Mouse (Mus musculus) G1E (cell line): ENCODE results near the gene Ccdc13.

ENCODE experiments used
- CTCF ChIP-seq: IDR thresholded peaks from 2 replicates; pipeline ENCODE4 v1.5.1; 2012; ENCODE audit warnings: low read depth, low read length, inconsistent platforms, mixed read lengths
- GATA1 ChIP-seq: IDR thresholded peaks from 2 replicates; pipeline ENCODE4 v1.6.1; 2012; ENCODE audit warnings: borderline replicate concordance, low read length, inconsistent platforms, mixed read lengths
- TAL1 ChIP-seq: conservative IDR thresholded peaks from 2 replicates; pipeline ENCODE4 v1.6.1; 2012; ENCODE audit warnings: low read depth, low read length, inconsistent platforms, mixed read lengths

DNA sequence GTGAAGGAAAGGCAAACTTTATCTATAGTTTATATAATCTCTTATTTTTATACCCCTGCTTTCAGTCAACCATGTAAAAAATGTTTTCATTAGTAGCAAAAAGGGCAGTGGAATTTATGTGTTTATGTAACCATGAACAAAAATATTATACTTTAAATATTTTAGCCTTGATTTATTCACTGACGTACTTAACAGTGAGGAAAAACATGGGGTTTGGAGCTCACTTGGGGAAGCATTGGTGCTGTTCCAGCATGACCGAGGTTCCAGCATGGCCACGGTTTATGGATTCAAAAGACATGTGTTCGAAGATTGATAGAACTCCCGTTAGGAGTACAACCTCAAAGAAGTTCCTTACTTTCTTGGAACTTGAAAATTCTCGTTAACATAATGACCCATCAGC is 29.0 kb upstream of the Ccdc13 start:
- TF ChIP-seq CTCF (no peak), GATA1 (no peak), TAL1 (no peak)
